Mouse (Mus musculus): Measurements from ENCODE around the gene Dab1. TPM values are rescaled to one million over a fixed set of nuclear protein-coding genes. Genes with fewer than 3 reads are reported as not detected.

The Dab1 gene
- polyA plus RNA-seq, 1 experiment: not detected

- H3K79me3 ChIP-seq (ENCODE audit: low read depth): no peaks in the 10 kb centered on the region
- no peaks in the 10 kb centered on the region for H3K36me3 ChIP-seq (ENCODE audit: control insufficient read depth, insufficient read depth)
- no peak overlapping the region for H3K4me3 ChIP-seq (ENCODE audit: insufficient read depth, poor library complexity, severe bottlenecking)
- TF ChIP-seq CEBPB (IDR thresholded peaks at IDR 0.05; ENCODE audit: low read depth) (no peak), MAX (IDR thresholded peaks at IDR 0.05) (no peak), FOSL1 (IDR thresholded peaks at IDR 0.05; ENCODE audit: insufficient read depth, low read length, poor library complexity, severe bottlenecking) (no peak), MYOG (IDR thresholded peaks at IDR 0.05; ENCODE audit: control insufficient read depth, extremely low read depth, insufficient read length) (no peak), CTCF (IDR thresholded peaks at IDR 0.05; ENCODE audit: control insufficient read depth, insufficient read depth, insufficient read length) (no peak), MYOD1 (IDR thresholded peaks at IDR 0.05; ENCODE audit: control insufficient read depth, insufficient read length, low read depth) (no peak), USF1 (IDR thresholded peaks at IDR 0.05; ENCODE audit: low read depth) (no peak)
- no peaks in the 10 kb centered on the region for H3K27me3 ChIP-seq (ENCODE audit: control insufficient read depth, insufficient read depth, insufficient read length)
- no peaks in the 10 kb centered on the region for H3K79me2 ChIP-seq (ENCODE audit: control insufficient read depth, insufficient read depth)
- no peak overlapping the region for H3ac ChIP-seq (ENCODE audit: control insufficient read depth, insufficient read length, low read depth)
These were observed 256.4 kb downstream of the Dab1 start for GRCm38 (mm10) chr4:103875564-103875963.

GRCm38 (mm10) chr4:103878841-103879240 lies 259.7 kb downstream of the Dab1 start:
- no peaks in the 10 kb centered on the region for H3K79me3 ChIP-seq (ENCODE audit: low read depth)
- no peaks in the 10 kb centered on the region for H3K27me3 ChIP-seq (ENCODE audit: control insufficient read depth, insufficient read depth, insufficient read length)
- H3ac ChIP-seq (ENCODE audit: control insufficient read depth, insufficient read length, low read depth): no peak overlapping the region
- TF ChIP-seq CTCF (IDR thresholded peaks at IDR 0.05; ENCODE audit: control insufficient read depth, insufficient read depth, insufficient read length): no peak
- no peak for TF ChIP-seq MYOD1 (IDR thresholded peaks at IDR 0.05; ENCODE audit: control insufficient read depth, insufficient read length, low read depth)
- no peak for TF ChIP-seq MAX (IDR thresholded peaks at IDR 0.05)
- no peak for TF ChIP-seq MYOG (IDR thresholded peaks at IDR 0.05; ENCODE audit: control insufficient read depth, extremely low read depth, insufficient read length)
- no peak for TF ChIP-seq USF1 (IDR thresholded peaks at IDR 0.05; ENCODE audit: low read depth)
- no peak for TF ChIP-seq FOSL1 (IDR thresholded peaks at IDR 0.05; ENCODE audit: insufficient read depth, low read length, poor library complexity, severe bottlenecking)
- no peak for TF ChIP-seq CEBPB (IDR thresholded peaks at IDR 0.05; ENCODE audit: low read depth)
- no peak overlapping the region for H3K4me3 ChIP-seq (ENCODE audit: insufficient read depth, poor library complexity, severe bottlenecking)
- H3K36me3 ChIP-seq (ENCODE audit: control insufficient read depth, insufficient read depth): no peaks in the 10 kb centered on the region
- no peaks in the 10 kb centered on the region for H3K79me2 ChIP-seq (ENCODE audit: control insufficient read depth, insufficient read depth)

GRCm38 (mm10) chr4:103881641-103882040 lies 262.5 kb downstream of the Dab1 start:
- Histone ChIP-seq H3K36me3 (ENCODE audit: control insufficient read depth, insufficient read depth) (no peaks in the 10 kb centered on the region), H3K79me3 (ENCODE audit: low read depth) (no peaks in the 10 kb centered on the region), H3K4me3 (ENCODE audit: insufficient read depth, poor library complexity, severe bottlenecking) (no peak overlapping the region), H3K79me2 (ENCODE audit: control insufficient read depth, insufficient read depth) (no peaks in the 10 kb centered on the region), H3ac (ENCODE audit: control insufficient read depth, insufficient read length, low read depth) (no peak overlapping the region), H3K27me3 (ENCODE audit: control insufficient read depth, insufficient read depth, insufficient read length) (no peaks in the 10 kb centered on the region)
- TF ChIP-seq MYOG (IDR thresholded peaks at IDR 0.05; ENCODE audit: control insufficient read depth, extremely low read depth, insufficient read length): no peak
- TF ChIP-seq MAX (IDR thresholded peaks at IDR 0.05): no peak
- TF ChIP-seq MYOD1 (IDR thresholded peaks at IDR 0.05; ENCODE audit: control insufficient read depth, insufficient read length, low read depth): no peak
- TF ChIP-seq CTCF (IDR thresholded peaks at IDR 0.05; ENCODE audit: control insufficient read depth, insufficient read depth, insufficient read length): no peak
- no peak for TF ChIP-seq USF1 (IDR thresholded peaks at IDR 0.05; ENCODE audit: low read depth)
- no peak for TF ChIP-seq FOSL1 (IDR thresholded peaks at IDR 0.05; ENCODE audit: insufficient read depth, low read length, poor library complexity, severe bottlenecking)
- no peak for TF ChIP-seq CEBPB (IDR thresholded peaks at IDR 0.05; ENCODE audit: low read depth)

- Histone ChIP-seq H3K79me2 (ENCODE audit: control insufficient read depth, insufficient read depth) (no peaks in the 10 kb centered on the region), H3K27me3 (ENCODE audit: control insufficient read depth, insufficient read depth, insufficient read length) (no peaks in the 10 kb centered on the region), H3K4me3 (ENCODE audit: insufficient read depth, poor library complexity, severe bottlenecking) (no peak overlapping the region), H3ac (ENCODE audit: control insufficient read depth, insufficient read length, low read depth) (no peak overlapping the region), H3K79me3 (ENCODE audit: low read depth) (no peaks in the 10 kb centered on the region), H3K36me3 (ENCODE audit: control insufficient read depth, insufficient read depth) (no peaks in the 10 kb centered on the region)
- no peak for TF ChIP-seq CEBPB (IDR thresholded peaks at IDR 0.05; ENCODE audit: low read depth)
- no peak for TF ChIP-seq MAX (IDR thresholded peaks at IDR 0.05)
These were observed 268.9 kb downstream of the Dab1 start for GRCm38 (mm10) chr4:103888086-103888485.

- Histone ChIP-seq H3K36me3 (ENCODE audit: control insufficient read depth, insufficient read depth) (no peaks in the 10 kb centered on the region), H3ac (ENCODE audit: control insufficient read depth, insufficient read length, low read depth) (no peak overlapping the region), H3K79me3 (ENCODE audit: low read depth) (no peaks in the 10 kb centered on the region), H3K27me3 (ENCODE audit: control insufficient read depth, insufficient read depth, insufficient read length) (no peaks in the 10 kb centered on the region), H3K4me3 (ENCODE audit: insufficient read depth, poor library complexity, severe bottlenecking) (no peak overlapping the region), H3K79me2 (ENCODE audit: control insufficient read depth, insufficient read depth) (no peaks in the 10 kb centered on the region)
- TF ChIP-seq CTCF (IDR thresholded peaks at IDR 0.05; ENCODE audit: control insufficient read depth, insufficient read depth, insufficient read length) (no peak), USF1 (IDR thresholded peaks at IDR 0.05; ENCODE audit: low read depth) (no peak), MAX (IDR thresholded peaks at IDR 0.05) (no peak)
These were observed 270.0 kb downstream of the Dab1 start for GRCm38 (mm10) chr4:103889110-103889509.

GRCm38 (mm10) chr4:103896806-103897205 lies 277.6 kb downstream of the Dab1 start:
- no peak overlapping the region for H3K4me3 ChIP-seq (ENCODE audit: insufficient read depth, poor library complexity, severe bottlenecking)
- no peaks in the 10 kb centered on the region for H3K79me3 ChIP-seq (ENCODE audit: low read depth)
- H3ac ChIP-seq (ENCODE audit: control insufficient read depth, insufficient read length, low read depth): no peak overlapping the region
- no peak for TF ChIP-seq CEBPB (IDR thresholded peaks at IDR 0.05; ENCODE audit: low read depth)
- no peak for TF ChIP-seq USF1 (IDR thresholded peaks at IDR 0.05; ENCODE audit: low read depth)
- no peak for TF ChIP-seq FOSL1 (IDR thresholded peaks at IDR 0.05; ENCODE audit: insufficient read depth, low read length, poor library complexity, severe bottlenecking)
- no peak for TF ChIP-seq CTCF (IDR thresholded peaks at IDR 0.05; ENCODE audit: control insufficient read depth, insufficient read depth, insufficient read length)
- TF ChIP-seq MYOG (IDR thresholded peaks at IDR 0.05; ENCODE audit: control insufficient read depth, extremely low read depth, insufficient read length): no peak
- no peak for TF ChIP-seq MYOD1 (IDR thresholded peaks at IDR 0.05; ENCODE audit: control insufficient read depth, insufficient read length, low read depth)
- TF ChIP-seq MAX (IDR thresholded peaks at IDR 0.05): no peak
- no peaks in the 10 kb centered on the region for H3K36me3 ChIP-seq (ENCODE audit: control insufficient read depth, insufficient read depth)
- H3K27me3 ChIP-seq (ENCODE audit: control insufficient read depth, insufficient read depth, insufficient read length): no peaks in the 10 kb centered on the region
- no peaks in the 10 kb centered on the region for H3K79me2 ChIP-seq (ENCODE audit: control insufficient read depth, insufficient read depth)
